Mouse (Mus musculus): ENCODE data around the gene Dst.

Dst gene

GRCm38 (mm10) chr1:33908191-33908962, at the start of gene Dst:
Gene Dst, plus strand, starts transcription at chr1:33908225.
- DNase-seq, result no peak

- DNase-seq, result no peak
Observed at GRCm38 (mm10) chr1:33869031-33869430, 39.0 kb upstream of the Dst start.

- no peak for DNase-seq
Observed at GRCm38 (mm10) chr1:33869437-33869836, 38.6 kb upstream of the Dst start.

GRCm38 (mm10) chr1:33873561-33873960, 34.5 kb upstream of the Dst start:
- DNase-seq, result no peak

GRCm38 (mm10) chr1:33875691-33876090, 32.3 kb upstream of the Dst start:
- peak; percentile 66 for DNase-seq

- no peak for DNase-seq
Observed at GRCm38 (mm10) chr1:33876416-33876815, 31.6 kb upstream of the Dst start.

GRCm38 (mm10) chr1:33878170-33878569, 29.9 kb upstream of the Dst start:
- DNase-seq, result no peak

GRCm38 (mm10) chr1:33883102-33883839, 24.8 kb upstream of the Dst start:
- peak; percentile 72 for DNase-seq

GRCm38 (mm10) chr1:33892784-33893183, 15.2 kb upstream of the Dst start:
- peak; percentile 75 for DNase-seq

- DNase-seq, result no peak
Observed at GRCm38 (mm10) chr1:33896116-33896515, 11.9 kb upstream of the Dst start.

GRCm38 (mm10) chr1:33896666-33897065, 11.4 kb upstream of the Dst start:
- DNase-seq, result no peak

GRCm38 (mm10) chr1:33897426-33897825, 10.6 kb upstream of the Dst start:
- DNase-seq, result no peak

- DNase-seq, result no peak
Observed at GRCm38 (mm10) chr1:33898373-33898772, 9.7 kb upstream of the Dst start.

GRCm38 (mm10) chr1:33900175-33900574, 7.8 kb upstream of the Dst start:
- no peak for DNase-seq

GRCm38 (mm10) chr1:33903587-33903986, 4.4 kb upstream of the Dst start:
- no peak for DNase-seq

- no peak for DNase-seq
Observed at GRCm38 (mm10) chr1:33906216-33906615, 1.8 kb upstream of the Dst start.

GRCm38 (mm10) chr1:33906927-33907326, 1.1 kb upstream of the Dst start:
- no peak for DNase-seq

GRCm38 (mm10) chr1:33907421-33908190, 419 bp upstream of the Dst start, which contains the start of gene Bend6:
Gene Bend6, minus strand, starts transcription at chr1:33907816.
- peak; percentile 87 for DNase-seq

GRCm38 (mm10) chr1:33911589-33911988, 3.6 kb downstream of the Dst start:
- DNase-seq, result no peak

GRCm38 (mm10) chr1:33916554-33916953, 8.5 kb downstream of the Dst start:
- no peak for DNase-seq

- no peak for DNase-seq
Observed at GRCm38 (mm10) chr1:33922975-33923374, 14.9 kb downstream of the Dst start.

GRCm38 (mm10) chr1:33925283-33925682, 17.3 kb downstream of the Dst start:
- DNase-seq, result no peak

- no peak for DNase-seq
Observed at GRCm38 (mm10) chr1:33927466-33927865, 19.4 kb downstream of the Dst start.

All from thymus, postnatal 4 days (tissue).